In genomic region chr14:77008238-77008637, GRCm38 (mm10) we compare ENCODE assay signal across 8 mouse cellular contexts. TPM values are rescaled to one million over a fixed set of nuclear protein-coding genes. Genes with fewer than 3 reads are reported as not detected.
DNase-seq lines count a peak whose midpoint lies in the region; ATAC-seq lines count a peak whose summit lies in the region.

No protein-coding gene starts in this region.

- no peak overlapping the region for H3K4me3 ChIP-seq in intestine, embryonic 16.5 days (ENCODE audit: low read length)
- no peak overlapping the region for H3K4me3 ChIP-seq in midbrain, embryonic 11.5 days (ENCODE audit: low read depth, low read length)

- no peaks in the 10 kb centered on the region for H3K27me3 ChIP-seq in intestine, embryonic 16.5 days (replicated peaks; ENCODE audit: control insufficient read depth, insufficient read depth, low read length)
- no peaks in the 10 kb centered on the region for H3K27me3 ChIP-seq in midbrain, embryonic 11.5 days (ENCODE audit: control insufficient read depth, insufficient read depth, low read length)

- peak; percentile 28 for ATAC-seq in activated CD4-positive, CD25-positive, alpha-beta regulatory T cell, adult 4 months
- peak; percentile 66 for ATAC-seq in intestine, embryonic 16.5 days
- 0 out of 2 replicates have a peak, but pooled peaks have one; percentile 54 for ATAC-seq in midbrain, embryonic 11.5 days (ENCODE audit: low FRiP score)

- 19% methylated on average over 3 of the region's 3 CpGs for WGBS in intestine, embryonic 16.5 days
- WGBS in midbrain, embryonic 11.5 days, result 24% methylated on average over 3 of the region's 3 CpGs

- peak; percentile 55 for DNase-seq in 3134 (ENCODE audit: extremely low read depth, insufficient read length, low spot score)
- peak; percentile 56 to 74 for DNase-seq in cerebellum, postnatal 4 days (ENCODE audit: low spot score in 2 of 2)
- peak; percentile 67 for DNase-seq in gastrocnemius, postnatal 10 days
- peak; percentile 68 to 87 for DNase-seq in left cerebral cortex, adult 9 months (ENCODE audit: low spot score in 2 of 2)
- peak; percentile 93 for DNase-seq in midbrain, embryonic 11.5 days (ENCODE audit: low spot score, missing footprints)
- DNase-seq in spleen, postnatal 14 days (ENCODE audit: low spot score in 2 of 2), result peak; percentile 14 to 33

- H3K27ac ChIP-seq in intestine, embryonic 16.5 days (ENCODE audit: low read length), result no peak overlapping the region
- no peak overlapping the region for H3K27ac ChIP-seq in midbrain, embryonic 11.5 days (ENCODE audit: low read depth, low read length)

- H3K4me1 ChIP-seq in intestine, embryonic 16.5 days (ENCODE audit: control insufficient read depth, insufficient read depth, low read length), result 0 out of 2 replicates have a peak, but pooled peaks cover 3% of the 10 kb centered on the region
- no peaks in the 10 kb centered on the region for H3K4me1 ChIP-seq in midbrain, embryonic 11.5 days (ENCODE audit: control insufficient read depth, insufficient read depth, low read length)

- no peak overlapping the region for H3K9ac ChIP-seq in intestine, embryonic 16.5 days (ENCODE audit: low read depth, low read length)
- H3K9ac ChIP-seq in midbrain, embryonic 11.5 days (ENCODE audit: low read length), result no peak overlapping the region

- H3K9me3 ChIP-seq in intestine, embryonic 16.5 days (ENCODE audit: control insufficient read depth, low read length), result no peaks in the 10 kb centered on the region
- H3K9me3 ChIP-seq in midbrain, embryonic 11.5 days (ENCODE audit: control insufficient read depth, low read length), result no peaks in the 10 kb centered on the region

- no peaks in the 10 kb centered on the region for H3K36me3 ChIP-seq in intestine, embryonic 16.5 days (ENCODE audit: control insufficient read depth, insufficient read depth, low read length)
- H3K36me3 ChIP-seq in midbrain, embryonic 11.5 days (ENCODE audit: control insufficient read depth, insufficient read depth, low read length), result no peaks in the 10 kb centered on the region

- H3K4me2 ChIP-seq in intestine, embryonic 16.5 days (ENCODE audit: low read depth, low read length), result no peak overlapping the region; the same call in 1 of the 2 replicates
- no peak overlapping the region for H3K4me2 ChIP-seq in midbrain, embryonic 11.5 days

RNA-seq across cellular contexts. Expression of gene Ccdc122, which starts 28.3 kb away (rescaled TPM):
- 1 to 10 TPM; 2.7 to 2.8 TPM for polyA plus RNA-seq in activated CD4-positive, CD25-positive, alpha-beta regulatory T cell, adult 4 months (2017; shearing (Covaris generic))
- total RNA-seq in gastrocnemius, postnatal 10 days (2021), result 1 to 10 TPM; 1.1 to 2.0 TPM
- 2.9 and 3.8 TPM in 2 replicates for polyA plus RNA-seq in intestine, embryonic 16.5 days (2015; fragmentation: Nextera tagmentation; extraction: Ambion mirVana)
- 1.1 and 2.4 TPM in 2 replicates for polyA plus RNA-seq in midbrain, embryonic 11.5 days (2014; fragmentation: Nextera tagmentation; extraction: Ambion mirVana)

RNA-seq across cellular contexts. Expression of gene Lacc1, which starts 28.5 kb away (rescaled TPM):
- not detected for polyA plus RNA-seq in activated CD4-positive, CD25-positive, alpha-beta regulatory T cell, adult 4 months (2017; shearing (Covaris generic))
- 1 to 10 TPM; 2.9 to 3.5 TPM for total RNA-seq in gastrocnemius, postnatal 10 days (2021)
- polyA plus RNA-seq in intestine, embryonic 16.5 days (2015; fragmentation: Nextera tagmentation; extraction: Ambion mirVana), result 8.8 and 9.1 TPM in 2 replicates
- polyA plus RNA-seq in midbrain, embryonic 11.5 days (2014; fragmentation: Nextera tagmentation; extraction: Ambion mirVana), result 2.9 and 3.3 TPM in 2 replicates

Comparison
In these comparisons a context has a peak if more than half of its experiments do, and no peak if none do; other contexts are left out.
1. DNase-seq: peak in every context shown above with its lines; median percentile 93 in midbrain, embryonic 11.5 days; 78 in left cerebral cortex, adult 9 months; 67 in gastrocnemius, postnatal 10 days; 65 in cerebellum, postnatal 4 days; 55 in 3134; 24 in spleen, postnatal 14 days.